Mouse (Mus musculus) c-Kit-positive CD71-positive TER-119-positive erythroid progenitor cells, embryonic 14.5 days (primary cell): Measurements from ENCODE around the gene Cacnb1.

Experiments used
- DNase-seq: peaks from one replicate; pipeline ENCODE4 v3.0.0-alpha.2; 2013; ENCODE audit warnings: low spot score

Cacnb1 gene

DNA sequence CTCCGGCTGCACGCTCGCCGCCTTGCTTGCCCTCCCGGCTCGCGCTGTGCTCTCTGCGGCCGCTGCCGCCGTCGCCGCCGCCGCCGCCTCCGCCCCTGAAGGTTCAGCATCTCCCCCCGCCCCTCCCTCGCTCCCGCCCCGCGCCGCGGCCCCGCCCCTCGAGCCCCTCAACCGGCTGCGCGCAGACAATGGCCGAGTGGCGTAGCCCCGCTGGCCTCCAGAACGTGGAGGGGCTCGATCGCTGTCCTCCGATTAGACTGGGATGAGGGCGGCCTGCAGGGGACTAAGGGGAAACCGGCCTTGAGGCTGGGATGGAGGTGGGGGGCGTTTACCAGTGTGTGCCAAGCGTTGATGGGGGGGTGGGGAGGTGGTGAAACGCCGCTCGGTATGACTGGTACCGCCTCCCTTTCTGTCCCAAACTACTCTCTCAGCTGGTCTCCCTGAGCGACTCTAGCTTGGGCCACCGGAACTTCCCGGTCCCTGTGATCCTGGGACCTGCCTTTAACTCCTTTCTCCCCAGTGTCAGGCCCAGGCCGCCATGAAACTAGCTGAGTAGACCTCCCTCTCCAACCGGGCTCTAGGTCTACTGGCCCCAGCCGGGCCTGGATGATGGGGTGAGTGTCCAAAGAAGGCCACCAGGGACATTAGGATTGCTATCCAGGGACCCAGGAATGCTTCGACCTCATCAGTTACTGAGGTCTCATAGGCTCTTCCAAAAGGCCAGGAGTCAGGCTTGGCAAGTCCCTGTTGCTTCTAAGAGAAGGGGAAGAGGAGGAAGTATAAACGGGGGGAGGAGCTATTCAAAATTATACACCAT is at the start of gene Cacnb1:
Gene Cacnb1 (minus strand): TSS at position 480 of the 817 bp plus-strand sequence.
- no peak for DNase-seq

DNA sequence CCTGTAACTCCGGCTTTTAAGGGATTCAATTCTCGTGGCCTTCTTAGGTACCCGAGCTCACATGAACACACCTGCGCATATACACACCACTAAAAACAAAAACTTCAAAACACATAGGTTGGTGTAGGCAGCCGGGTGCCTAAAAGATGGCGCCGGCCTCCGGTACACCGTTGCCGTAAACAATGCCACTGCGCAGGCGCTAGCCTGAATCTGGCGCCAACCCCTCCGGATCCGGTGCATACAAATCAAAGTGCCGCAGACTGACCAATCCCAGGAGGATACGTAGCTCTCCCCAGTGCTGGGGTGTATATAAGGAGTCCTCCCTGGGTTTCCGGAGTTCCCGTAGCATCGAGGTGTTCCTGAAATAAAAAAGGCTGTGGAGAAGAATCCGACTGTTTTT is 44.4 kb upstream of the Cacnb1 start:
- no peak for DNase-seq

DNA sequence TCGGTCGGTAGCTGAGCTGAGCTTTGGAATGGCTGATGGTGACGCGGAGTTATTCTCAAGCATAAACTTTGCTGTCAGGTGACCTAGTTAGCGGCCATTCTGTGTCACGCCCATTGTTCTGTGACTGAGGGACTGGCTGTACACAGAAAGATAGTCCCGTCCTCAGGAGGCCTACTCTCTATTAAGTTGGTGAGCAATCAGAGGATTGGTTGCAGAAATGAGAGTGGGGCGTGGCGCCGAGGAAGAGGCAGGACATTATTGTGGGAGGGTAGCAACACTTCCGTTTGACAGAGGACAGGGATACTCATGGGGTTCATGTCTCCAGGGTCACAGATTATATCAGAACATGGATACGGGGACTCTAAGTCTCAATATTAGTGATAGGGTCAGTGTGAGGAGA is 43.4 kb upstream of the Cacnb1 start:
- no peak for DNase-seq

DNA sequence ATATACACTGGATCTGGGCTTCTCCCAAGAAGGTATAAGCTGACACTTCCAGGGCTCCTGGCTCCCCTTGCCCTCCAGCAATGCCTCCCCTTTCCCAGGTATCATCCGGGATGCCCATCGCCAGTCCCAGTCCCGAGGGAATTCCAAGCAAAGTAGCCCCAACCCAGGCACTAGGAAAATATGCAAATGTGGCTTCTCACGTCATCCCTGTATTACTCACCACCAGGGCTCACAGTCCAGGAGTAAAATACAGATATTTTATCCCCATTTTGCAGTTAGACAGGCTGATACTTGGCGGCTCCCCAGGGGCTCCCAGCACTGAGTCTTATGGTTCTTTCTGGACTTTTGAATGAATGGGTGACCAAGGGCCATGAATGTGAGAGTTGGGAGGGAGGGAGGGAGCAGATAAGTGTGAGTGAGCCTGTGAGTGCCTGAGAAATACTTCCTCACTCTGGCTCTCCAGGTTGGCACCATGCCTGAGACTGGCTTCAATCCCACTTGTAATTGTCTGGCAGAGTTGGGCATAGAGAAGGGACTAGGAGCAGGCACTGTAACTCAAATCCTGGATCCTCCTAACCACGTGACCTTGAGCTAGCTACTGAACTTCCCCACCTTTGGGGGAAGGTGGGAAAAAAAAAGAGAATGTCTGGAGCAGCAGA is 39.2 kb upstream of the Cacnb1 start:
- no peak for DNase-seq

GRCm38 (mm10) chr11:98061441-98061840 is 38.6 kb upstream of the Cacnb1 start:
- no peak for DNase-seq

- DNase-seq = no peak
These were observed 37.4 kb upstream of the Cacnb1 start for GRCm38 (mm10) chr11:98060104-98060692.

- DNase-seq = no peak
These were observed 36.8 kb upstream of the Cacnb1 start for GRCm38 (mm10) chr11:98059662-98060061.

DNA sequence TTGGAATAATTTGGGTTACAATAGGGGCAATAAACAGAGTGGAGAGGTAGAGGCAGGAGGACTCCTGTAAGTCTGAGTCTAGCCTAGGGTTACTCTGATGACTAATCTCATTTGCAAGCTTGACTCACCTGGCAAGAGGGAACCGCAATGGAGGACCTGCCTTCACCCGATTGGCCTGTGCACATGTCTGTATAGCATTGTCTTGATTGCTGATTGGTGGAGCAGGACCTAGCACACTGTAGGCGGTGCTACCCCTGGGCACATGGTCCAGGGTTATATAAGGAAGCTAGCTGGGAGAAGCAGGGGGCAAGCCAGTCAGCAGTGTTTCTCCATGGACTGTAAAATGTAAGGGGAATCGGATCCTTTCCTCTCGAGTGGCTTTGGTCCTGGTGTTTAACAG is 35.2 kb upstream of the Cacnb1 start:
- no peak for DNase-seq

DNA sequence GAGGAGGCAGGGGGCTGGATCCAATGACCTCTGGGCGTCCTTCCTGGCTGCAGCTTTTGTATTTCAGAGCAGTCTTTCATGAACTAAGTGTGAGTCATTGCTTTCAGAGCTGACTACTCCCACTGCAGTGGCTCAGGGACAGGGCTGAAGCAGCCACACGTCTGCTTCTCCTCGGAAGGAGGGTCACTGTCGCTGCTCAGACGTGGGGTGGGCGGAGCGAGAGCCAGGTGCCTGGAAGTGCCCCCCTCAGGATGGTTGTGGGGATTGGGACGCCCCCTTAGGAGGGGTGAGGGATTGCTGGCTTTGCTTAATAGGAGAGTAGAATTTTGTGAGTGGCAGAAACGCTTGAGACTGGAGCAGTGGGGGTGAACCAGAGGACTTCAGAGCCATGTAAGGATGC is 34.6 kb upstream of the Cacnb1 start:
- DNase-seq = no peak

GRCm38 (mm10) chr11:98052989-98053834 is 30.4 kb upstream of the Cacnb1 start, which contains the start of gene Stac2:
Gene Stac2 (minus strand): TSS chr11:98053462.
- no peak for DNase-seq

DNA sequence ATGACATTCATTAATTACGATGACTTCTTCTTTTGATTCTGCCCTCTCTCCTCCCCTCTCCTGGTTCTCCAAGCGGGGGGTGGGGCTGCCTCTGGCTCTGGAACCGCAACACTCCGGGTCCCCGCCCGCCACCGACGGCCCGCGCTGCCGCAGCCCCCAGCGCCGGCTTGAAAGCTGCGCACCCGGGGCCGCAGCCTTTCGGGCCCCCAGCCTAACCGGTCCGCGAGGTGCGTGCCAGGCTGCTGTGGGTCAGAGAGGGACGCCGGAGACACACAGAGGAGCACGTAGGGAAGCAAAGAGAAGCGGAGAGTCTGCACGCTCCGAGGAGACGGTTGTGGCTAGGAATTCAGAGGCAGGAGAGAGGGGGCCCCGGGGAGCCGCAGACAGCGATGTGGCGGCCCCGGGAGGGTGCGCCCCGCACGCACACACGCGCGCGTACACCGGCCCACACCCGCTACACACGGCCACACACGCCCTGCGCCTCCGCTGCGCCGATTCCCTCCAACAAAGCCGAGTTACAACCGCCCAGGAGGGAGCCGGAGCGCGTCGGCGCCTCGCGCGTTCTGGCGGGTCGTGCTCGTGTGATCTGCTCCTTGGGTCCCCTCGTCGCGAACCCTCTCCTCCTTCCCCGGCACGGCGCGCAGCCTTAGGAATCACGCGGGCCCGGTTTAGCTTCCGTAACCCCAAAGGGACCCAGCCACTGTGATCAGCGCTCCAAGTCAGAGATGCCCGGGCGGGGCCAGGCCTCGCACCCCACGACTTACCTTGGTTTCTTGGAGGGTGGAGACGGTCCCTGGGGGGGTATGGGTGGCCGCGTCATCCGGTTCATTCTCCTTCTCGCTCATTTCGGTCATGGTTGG is 29.5 kb upstream of the Cacnb1 start:
- no peak for DNase-seq

- no peak for DNase-seq
These were observed 28.8 kb upstream of the Cacnb1 start for GRCm38 (mm10) chr11:98051611-98052128.

DNA sequence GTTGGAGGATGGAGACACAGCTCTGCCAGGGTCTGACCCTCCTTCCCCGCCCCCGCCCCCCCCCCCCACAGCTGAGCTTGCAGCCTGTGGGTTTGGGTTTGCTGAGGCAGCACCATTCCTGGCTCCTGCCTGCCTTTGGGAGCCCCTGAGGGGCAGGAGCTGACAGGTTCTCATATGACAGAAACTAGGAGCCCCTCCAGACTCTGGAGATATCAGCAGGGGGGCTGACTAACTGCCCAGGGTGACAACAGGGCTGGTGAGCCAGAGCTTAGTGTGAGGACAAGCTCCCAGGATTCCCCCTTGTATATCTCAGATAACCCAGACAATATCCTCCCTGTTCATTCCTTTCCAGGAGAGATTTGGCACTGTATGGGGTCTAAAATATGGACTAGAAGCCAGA is 28.1 kb upstream of the Cacnb1 start:
- DNase-seq = no peak

DNA sequence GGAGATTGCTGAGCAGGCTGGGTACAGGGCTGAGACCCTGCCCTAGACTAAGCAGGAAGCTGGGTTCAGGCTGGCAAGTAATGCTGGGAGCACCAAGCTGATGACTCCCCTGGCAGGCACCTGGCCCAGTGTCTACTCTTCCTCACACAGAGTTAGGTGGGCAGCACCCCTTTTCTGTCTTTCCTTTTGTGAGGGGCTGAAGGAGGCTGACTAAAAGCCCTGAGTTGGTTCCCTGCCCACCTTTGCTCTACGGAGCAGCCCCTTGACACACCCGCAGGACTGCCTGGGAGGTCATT is 27.6 kb upstream of the Cacnb1 start:
- no peak for DNase-seq

GRCm38 (mm10) chr11:98049672-98050519 is 27.1 kb upstream of the Cacnb1 start:
- DNase-seq = no peak

DNA sequence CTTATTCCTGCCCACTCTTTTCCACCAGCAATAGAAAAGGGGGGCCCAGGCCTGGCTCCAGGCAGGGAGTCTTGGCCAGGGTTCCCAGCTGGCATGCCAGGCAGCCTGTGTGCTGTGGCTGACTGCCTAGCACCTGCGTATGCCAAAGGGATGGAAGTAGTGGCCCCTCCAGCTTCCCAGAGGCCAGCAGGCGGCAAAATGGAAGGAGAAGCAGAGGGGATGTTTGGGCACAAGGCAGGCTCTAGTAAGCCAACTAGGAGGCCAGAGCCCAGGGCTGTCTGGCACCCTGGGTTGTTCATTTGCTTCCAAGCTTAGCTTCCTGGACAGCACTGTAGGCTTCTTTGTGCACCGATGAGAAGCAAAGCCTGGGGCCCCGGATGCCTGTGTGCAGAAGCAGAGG is 24.9 kb upstream of the Cacnb1 start:
- DNase-seq = no peak

DNA sequence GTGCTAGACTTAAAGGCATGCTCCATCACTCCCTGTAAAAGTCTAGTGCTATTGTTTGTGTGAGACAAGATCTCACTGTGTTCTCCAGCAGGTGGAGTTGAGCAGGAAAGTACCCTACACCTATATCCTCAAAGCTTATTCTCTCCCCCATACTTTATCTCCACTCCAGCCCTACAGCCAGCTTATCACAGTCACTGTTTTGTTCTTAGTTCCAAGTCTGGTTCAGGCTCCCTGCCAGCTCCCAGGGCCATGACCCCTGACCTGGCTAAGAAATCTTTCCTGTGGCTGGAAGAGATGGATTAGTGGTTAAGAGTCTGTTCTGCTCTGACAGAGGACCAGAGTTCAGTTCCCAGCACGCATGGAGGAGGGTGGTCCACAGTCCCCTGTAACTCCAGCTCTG is 23.6 kb upstream of the Cacnb1 start:
- DNase-seq = no peak

DNA sequence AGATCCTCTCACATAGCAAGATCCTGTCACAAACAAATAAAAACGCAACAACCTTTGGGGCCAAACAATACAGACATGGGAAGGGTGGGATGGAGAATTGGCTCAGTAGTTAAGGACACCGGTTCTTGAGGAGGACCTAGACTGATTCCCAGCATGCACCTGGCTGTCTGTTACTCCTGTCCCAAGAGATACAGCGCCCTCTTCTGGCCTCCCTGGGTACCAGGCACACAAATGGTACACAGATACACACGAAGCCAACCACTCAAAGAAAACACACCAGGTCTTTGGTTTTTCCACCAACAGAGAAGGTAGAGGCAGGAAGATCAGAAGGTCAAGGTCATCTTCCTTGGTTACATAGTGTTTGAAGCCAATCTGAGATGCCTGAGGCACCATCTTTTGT is 22.8 kb upstream of the Cacnb1 start:
- DNase-seq = no peak

DNA sequence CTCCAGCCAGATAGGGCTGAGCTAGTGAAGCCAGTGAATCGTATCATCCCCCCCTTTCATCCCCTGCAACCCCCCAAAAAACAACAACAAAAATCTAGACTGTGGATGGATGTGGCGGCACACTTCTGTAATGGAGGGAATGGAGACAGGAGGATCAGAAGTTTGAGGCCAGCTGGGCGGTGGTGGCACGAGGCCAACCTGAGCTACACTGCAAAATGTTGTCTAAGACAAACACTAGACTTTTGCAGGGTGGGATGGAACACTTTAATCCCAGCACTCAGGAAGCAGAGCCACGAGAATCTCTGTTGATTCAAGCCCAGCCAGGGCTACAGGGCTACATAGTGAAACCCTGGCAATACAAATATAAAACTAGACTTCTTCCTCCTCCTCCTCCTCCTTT is 21.2 kb upstream of the Cacnb1 start:
- no peak for DNase-seq

DNA sequence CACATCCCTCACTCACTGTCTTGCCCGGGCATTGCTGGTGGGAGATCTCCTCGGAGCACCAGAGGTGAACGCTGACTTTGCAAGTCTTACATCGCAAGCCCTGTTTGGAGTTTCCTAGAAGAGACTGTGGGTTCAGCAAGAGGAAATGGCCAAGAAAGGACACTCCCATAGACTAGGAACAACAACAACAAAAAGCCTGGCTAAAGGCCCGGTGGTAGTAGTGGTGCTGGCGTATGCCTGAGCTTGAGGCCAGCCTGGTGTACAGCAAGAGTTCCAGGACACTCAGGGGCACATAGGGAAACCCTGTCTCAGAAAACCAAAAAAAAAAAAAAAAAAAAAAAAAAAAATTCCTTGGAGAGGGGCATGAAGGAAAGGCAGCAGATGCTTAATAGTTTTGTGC is 19.9 kb upstream of the Cacnb1 start:
- DNase-seq = no peak
